Mouse (Mus musculus) megakaryocyte, embryonic 14.5 days (primary cell): ENCODE data around the gene Pemt.

Experiments used
- FLI1 ChIP-seq: IDR thresholded peaks from 2 replicates; pipeline ENCODE4 v1.6.1; 2012; ENCODE audit warnings: low read length, inconsistent platforms, mixed read lengths
- GATA1 ChIP-seq: IDR thresholded peaks from 3 replicates; pipeline ENCODE4 v1.6.1; 2012; ENCODE audit warnings: mixed read lengths, low read length, inconsistent platforms, borderline replicate concordance

- TF ChIP-seq GATA1, result no peak
- no peak for TF ChIP-seq FLI1
Observed at GRCm38 (mm10) chr11:60029976-60030375, 16.3 kb downstream of the Pemt start.
